Mouse (Mus musculus) lung, postnatal 0 days (tissue): ENCODE data around the gene Eif4g3.

Source experiments
- CTCF ChIP-seq: IDR thresholded peaks from 2 replicates; pipeline ENCODE4 v1.5.1; 2016; ENCODE audit warnings: antibody characterized with exemption, mild to moderate bottlenecking
- EP300 ChIP-seq: IDR thresholded peaks from 2 replicates; pipeline ENCODE4 v1.6.1; 2016; ENCODE audit warnings: antibody characterized with exemption, mild to moderate bottlenecking, control low read depth

GRCm38 (mm10) chr4:138084103-138084502 is 91.3 kb downstream of the Eif4g3 start:
- TF ChIP-seq EP300 (no peak), CTCF (no peak)
